Mouse (Mus musculus): ENCODE results near the gene Mmachc. TPM values are rescaled to one million over a fixed set of nuclear protein-coding genes. Genes with fewer than 3 reads are reported as not detected.
"Not testable (repeated sequence)": the region's sequence is repeated elsewhere in the genome, so short reads cannot be mapped to it uniquely, and the experiment has no call there.

Gene Mmachc
- polyA plus RNA-seq, 1 experiment = 0.18 TPM

GRCm38 (mm10) chr4:116698693-116699342 is 9.4 kb downstream of the Mmachc start:
- TF ChIP-seq FLI1 (IDR thresholded peaks at IDR 0.05; ENCODE audit: low read length) (no peak), GATA1 (IDR thresholded peaks at IDR 0.05; ENCODE audit: borderline replicate concordance, low read length) (no peak)
- Histone ChIP-seq H3K36me3 (replicated peaks; ENCODE audit: low read length) (peaks cover 80% of the 10 kb centered on the region), H3K4me3 (replicated peaks) (no peak overlapping the region), H3K27me3 (replicated peaks) (no peaks in the 10 kb centered on the region), H3K9me3 (no peaks in the 10 kb centered on the region), H3K4me1 (no peaks in the 10 kb centered on the region)

DNA sequence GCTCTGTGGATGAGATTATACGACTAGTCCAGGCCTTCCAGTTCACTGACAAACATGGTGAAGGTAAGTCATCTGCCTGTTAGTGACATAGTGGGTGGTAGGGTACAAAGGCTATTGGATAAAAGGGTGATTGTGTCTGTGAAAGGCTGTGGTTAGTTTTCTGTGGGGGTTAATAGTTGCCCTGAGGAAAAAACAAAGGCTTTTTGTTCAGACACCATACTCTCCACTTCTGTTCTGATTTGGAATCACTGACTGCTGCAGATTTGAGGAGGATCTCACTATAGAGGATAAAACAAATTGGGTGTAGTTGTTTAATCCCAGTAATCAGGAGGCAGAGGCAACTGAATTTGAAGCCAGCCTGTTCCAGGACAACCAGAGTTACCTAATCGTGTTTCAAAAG is 14.4 kb downstream of the Mmachc start:
- no peaks in the 10 kb centered on the region for H3K27me3 ChIP-seq (replicated peaks)
- no peaks in the 10 kb centered on the region for H3K9me3 ChIP-seq
- peaks cover 9% of the 10 kb centered on the region; the same call in 1 of the 2 replicates for H3K4me1 ChIP-seq
- H3K4me3 ChIP-seq (replicated peaks) = no peak overlapping the region
- H3K36me3 ChIP-seq (replicated peaks; ENCODE audit: low read length) = peaks cover 92% of the 10 kb centered on the region
- TF ChIP-seq FLI1 (IDR thresholded peaks at IDR 0.05; ENCODE audit: low read length) = no peak
- no peak for TF ChIP-seq GATA1 (IDR thresholded peaks at IDR 0.05; ENCODE audit: borderline replicate concordance, low read length)

DNA sequence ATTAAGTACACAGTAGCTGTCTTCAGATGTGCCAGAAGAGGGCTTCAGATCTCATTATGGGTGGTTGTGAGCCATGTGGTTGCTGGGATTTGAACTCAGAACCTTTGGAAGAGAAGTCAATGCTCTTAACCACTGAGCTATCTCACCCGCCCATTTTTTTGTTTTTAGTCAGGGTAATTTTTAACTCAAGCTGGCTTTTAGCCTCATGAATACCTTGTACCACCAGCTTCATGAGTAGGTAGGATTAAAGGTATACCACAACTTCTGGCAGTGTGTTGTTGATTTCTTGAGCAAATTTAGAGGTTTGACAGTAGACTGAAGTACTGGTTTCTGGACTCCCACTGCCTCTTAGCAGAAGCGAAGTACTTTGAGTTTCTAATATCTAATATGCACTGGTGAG is 16.1 kb downstream of the Mmachc start:
- H3K9me3 ChIP-seq = no peaks in the 10 kb centered on the region

GRCm38 (mm10) chr4:116689309-116689876 is 18.8 kb downstream of the Mmachc start:
- Histone ChIP-seq H3K36me3 (replicated peaks; ENCODE audit: low read length) (peaks cover 68% of the 10 kb centered on the region), H3K4me3 (replicated peaks) (no peak overlapping the region), H3K27me3 (replicated peaks) (no peaks in the 10 kb centered on the region), H3K9me3 (no peaks in the 10 kb centered on the region), H3K4me1 (peaks cover 34% of the 10 kb centered on the region)
- TF ChIP-seq GATA1 (IDR thresholded peaks at IDR 0.05; ENCODE audit: borderline replicate concordance, low read length) = no peak
- TF ChIP-seq FLI1 (IDR thresholded peaks at IDR 0.05; ENCODE audit: low read length) = no peak

More for the DNA sequence above, 16.1 kb downstream of the Mmachc start:
- H3K4me1 ChIP-seq = peaks cover 16% of the 10 kb centered on the region
- peaks cover 90% of the 10 kb centered on the region for H3K36me3 ChIP-seq (replicated peaks; ENCODE audit: low read length)
- no peak for TF ChIP-seq GATA1 (IDR thresholded peaks at IDR 0.05; ENCODE audit: borderline replicate concordance, low read length)
- TF ChIP-seq FLI1 (IDR thresholded peaks at IDR 0.05; ENCODE audit: low read length) = no peak
- no peaks in the 10 kb centered on the region for H3K27me3 ChIP-seq (replicated peaks)
- no peak overlapping the region for H3K4me3 ChIP-seq (replicated peaks)

- peaks cover 55% of the 10 kb centered on the region for H3K4me1 ChIP-seq
- no peaks in the 10 kb centered on the region for H3K27me3 ChIP-seq (replicated peaks)
- TF ChIP-seq FLI1 (IDR thresholded peaks at IDR 0.05; ENCODE audit: low read length) = no peak
- TF ChIP-seq GATA1 (IDR thresholded peaks at IDR 0.05; ENCODE audit: borderline replicate concordance, low read length) = no peak
- peaks cover 47% of the 10 kb centered on the region for H3K36me3 ChIP-seq (replicated peaks; ENCODE audit: low read length)
- peak overlapping the region; percentile 95 for H3K4me3 ChIP-seq (replicated peaks)
- H3K9me3 ChIP-seq = no peaks in the 10 kb centered on the region
These were observed 21.2 kb downstream of the Mmachc start for GRCm38 (mm10) chr4:116687041-116687440.

- Histone ChIP-seq H3K27me3 (replicated peaks) (no peaks in the 10 kb centered on the region), H3K4me1 (peaks cover 55% of the 10 kb centered on the region), H3K4me3 (replicated peaks) (peak within 1 kb of the TSS; percentile 95), H3K36me3 (replicated peaks; ENCODE audit: low read length) (peaks cover 32% of the 10 kb centered on the region), H3K9me3 (no peaks in the 10 kb centered on the region)
- TF ChIP-seq GATA1 (IDR thresholded peaks at IDR 0.05; ENCODE audit: borderline replicate concordance, low read length) (no peak), FLI1 (IDR thresholded peaks at IDR 0.05; ENCODE audit: low read length) (no peak)
These were observed 22.7 kb downstream of the Mmachc start, which contains the start of gene Prdx1 for GRCm38 (mm10) chr4:116685402-116686061. TSS of gene Prdx1 (plus strand) at chr4:116685544.

- Histone ChIP-seq H3K36me3 (replicated peaks; ENCODE audit: low read length) (peaks cover 26% of the 10 kb centered on the region), H3K4me3 (replicated peaks) (peak overlapping the region; percentile 95), H3K27me3 (replicated peaks) (no peaks in the 10 kb centered on the region), H3K4me1 (peaks cover 55% of the 10 kb centered on the region), H3K9me3 (no peaks in the 10 kb centered on the region)
- TF ChIP-seq FLI1 (IDR thresholded peaks at IDR 0.05; ENCODE audit: low read length) (no peak), GATA1 (IDR thresholded peaks at IDR 0.05; ENCODE audit: borderline replicate concordance, low read length) (no peak)
These were observed 23.5 kb downstream of the Mmachc start for GRCm38 (mm10) chr4:116684665-116685064.

DNA sequence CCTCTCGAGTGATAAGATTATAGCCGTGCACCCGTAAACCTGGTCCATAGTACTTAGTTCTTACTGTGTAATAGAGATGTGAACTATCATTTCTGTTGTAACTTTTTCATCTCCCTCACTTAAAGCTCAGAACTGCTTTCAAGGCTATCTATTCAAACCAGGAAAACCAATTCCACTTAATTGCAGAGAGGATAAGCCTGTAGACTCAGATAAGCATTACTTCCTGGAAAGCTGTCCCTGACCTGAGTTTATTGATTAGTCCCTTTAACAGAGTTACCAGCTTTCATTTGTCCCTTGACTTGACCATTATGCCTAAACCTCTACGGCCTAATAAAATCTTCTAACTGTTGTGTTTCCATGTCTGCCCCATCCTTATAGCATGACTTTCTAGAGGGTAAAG is 24.2 kb downstream of the Mmachc start:
- no peak for TF ChIP-seq GATA1 (IDR thresholded peaks at IDR 0.05; ENCODE audit: borderline replicate concordance, low read length)
- no peak for TF ChIP-seq FLI1 (IDR thresholded peaks at IDR 0.05; ENCODE audit: low read length)
- no peaks in the 10 kb centered on the region for H3K9me3 ChIP-seq
- H3K4me1 ChIP-seq = peaks cover 48% of the 10 kb centered on the region
- peaks cover 18% of the 10 kb centered on the region for H3K36me3 ChIP-seq (replicated peaks; ENCODE audit: low read length)
- H3K4me3 ChIP-seq (replicated peaks) = no peak overlapping the region
- no peaks in the 10 kb centered on the region for H3K27me3 ChIP-seq (replicated peaks)

DNA sequence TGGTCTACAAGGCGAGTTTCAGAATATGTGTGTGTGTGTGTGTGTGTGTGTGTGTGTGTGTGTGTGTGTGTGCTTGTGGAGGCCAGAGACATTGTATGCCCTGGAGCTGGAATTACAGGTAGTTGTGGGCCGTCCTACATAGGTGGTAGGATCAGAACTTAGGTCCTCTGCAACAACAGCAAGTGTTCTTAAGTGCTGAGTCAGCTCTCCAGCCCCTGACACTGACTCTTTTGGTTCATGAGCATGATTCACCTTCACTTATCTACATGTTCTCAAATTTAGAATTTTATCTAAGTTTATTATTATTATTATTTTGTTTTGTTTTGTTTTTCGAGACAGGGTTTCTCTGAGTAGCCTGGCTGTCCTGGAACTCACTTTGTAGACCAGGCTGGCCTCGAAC is 27.7 kb downstream of the Mmachc start:
- not testable (repeated sequence) for H3K9me3 ChIP-seq; H3K36me3 ChIP-seq (replicated peaks; ENCODE audit: low read length); H3K4me3 ChIP-seq (replicated peaks); H3K27me3 ChIP-seq (replicated peaks)
- H3K4me1 ChIP-seq = peaks cover 53% of the 10 kb centered on the region

- peaks cover 7% of the 10 kb centered on the region for H3K27me3 ChIP-seq (replicated peaks)
- H3K36me3 ChIP-seq (replicated peaks; ENCODE audit: low read length) = no peaks in the 10 kb centered on the region
- TF ChIP-seq FLI1 (IDR thresholded peaks at IDR 0.05; ENCODE audit: low read length) (no peak), GATA1 (IDR thresholded peaks at IDR 0.05; ENCODE audit: borderline replicate concordance, low read length) (no peak)
- H3K4me1 ChIP-seq = peaks cover 41% of the 10 kb centered on the region
- no peaks in the 10 kb centered on the region for H3K9me3 ChIP-seq
- no peak overlapping the region for H3K4me3 ChIP-seq (replicated peaks)
These were observed 29.1 kb downstream of the Mmachc start for GRCm38 (mm10) chr4:116679141-116679540.

Data from megakaryocyte, embryonic 14.5 days (primary cell).